Mouse (Mus musculus): ENCODE results near the gene Spout1. TPM values are rescaled to one million over a fixed set of nuclear protein-coding genes. Genes with fewer than 3 reads are reported as not detected.
"Not testable (repeated sequence)": the region's sequence is repeated elsewhere in the genome, so short reads cannot be mapped to it uniquely, and the experiment has no call there.

Gene Spout1
- polyA plus RNA-seq, 1 experiment from 2014 or later, result 21.7 TPM

- no peak for TF ChIP-seq EP300 (IDR thresholded peaks at IDR 0.05)
- no peak for TF ChIP-seq CTCF (IDR thresholded peaks at IDR 0.05)
- H3K4me1 ChIP-seq (ENCODE audit: insufficient read depth, low read depth, low read length), result peaks cover 19% of the 10 kb centered on the region; the same call in 1 of the 2 replicates
- peak overlapping the region; percentile 64; the same call in 1 of the 2 replicates for H3K9ac ChIP-seq (replicated peaks; ENCODE audit: low read depth)
- H3K9me3 ChIP-seq (ENCODE audit: low read length), result no peaks in the 10 kb centered on the region
- H3K27ac ChIP-seq (ENCODE audit: low read length), result 0 out of 2 replicates have a peak overlapping the region, but pooled peaks have one; percentile 84
- peak overlapping the region; percentile 77 for H3K4me3 ChIP-seq (ENCODE audit: low read depth, low read length)
- H3K27me3 ChIP-seq (replicated peaks; ENCODE audit: insufficient read depth, low read length), result no peaks in the 10 kb centered on the region
- 43% methylated on average over 10 of the region's 10 CpGs for WGBS
- peaks cover 6% of the 10 kb centered on the region; the same call in 1 of the 2 replicates for H3K36me3 ChIP-seq (ENCODE audit: insufficient read depth, low read length)
- ATAC-seq (no peak), DNase-seq (ENCODE audit: low spot score) (no peak)
- peak overlapping the region; percentile 90 for H3K4me2 ChIP-seq (replicated peaks; ENCODE audit: low read depth, low read length)
These were observed 43.2 kb downstream of the Spout1 start for GRCm38 (mm10) chr2:30134928-30135620.

- ATAC-seq (no peak), DNase-seq (ENCODE audit: low spot score) (no peak)
- TF ChIP-seq EP300 (IDR thresholded peaks at IDR 0.05), result no peak
- no peak for TF ChIP-seq CTCF (IDR thresholded peaks at IDR 0.05)
- H3K36me3 ChIP-seq (ENCODE audit: insufficient read depth, low read length), result peaks cover 6% of the 10 kb centered on the region; the same call in 1 of the 2 replicates
- 4% methylated on average over 6 of the region's 6 CpGs for WGBS
- peak overlapping the region; percentile 90 for H3K4me2 ChIP-seq (replicated peaks; ENCODE audit: low read depth, low read length)
- H3K4me3 ChIP-seq (ENCODE audit: low read depth, low read length), result peak overlapping the region; percentile 77
- peaks cover 19% of the 10 kb centered on the region; the same call in 1 of the 2 replicates for H3K4me1 ChIP-seq (ENCODE audit: insufficient read depth, low read depth, low read length)
- H3K27me3 ChIP-seq (replicated peaks; ENCODE audit: insufficient read depth, low read length), result no peaks in the 10 kb centered on the region
- peak overlapping the region; percentile 84 for H3K27ac ChIP-seq (ENCODE audit: low read length)
- no peaks in the 10 kb centered on the region for H3K9me3 ChIP-seq (ENCODE audit: low read length)
- H3K9ac ChIP-seq (replicated peaks; ENCODE audit: low read depth), result peak overlapping the region; percentile 64
These were observed 43.9 kb downstream of the Spout1 start for GRCm38 (mm10) chr2:30134378-30134711.

GRCm38 (mm10) chr2:30133613-30134377, 44.5 kb downstream of the Spout1 start, which contains the start of gene Tbc1d13:
Gene Tbc1d13, plus strand, starts transcription at chr2:30133746.
- peak within 1 kb of the TSS; percentile 90 for H3K4me2 ChIP-seq (replicated peaks; ENCODE audit: low read depth, low read length)
- H3K27me3 ChIP-seq (replicated peaks; ENCODE audit: insufficient read depth, low read length), result no peaks in the 10 kb centered on the region
- H3K4me1 ChIP-seq (ENCODE audit: insufficient read depth, low read depth, low read length), result peaks cover 19% of the 10 kb centered on the region; the same call in 1 of the 2 replicates
- TF ChIP-seq EP300 (IDR thresholded peaks at IDR 0.05) (no peak), CTCF (IDR thresholded peaks at IDR 0.05) (no peak)
- H3K4me3 ChIP-seq (ENCODE audit: low read depth, low read length), result peak within 1 kb of the TSS; percentile 77
- peak; percentile 98 for DNase-seq (ENCODE audit: low spot score)
- peak; percentile 96 for ATAC-seq
- WGBS, result under 1% methylated on average over 39 of the region's 46 CpGs
- peak within 1 kb of the TSS; percentile 64 for H3K9ac ChIP-seq (replicated peaks; ENCODE audit: low read depth)
- H3K36me3 ChIP-seq (ENCODE audit: insufficient read depth, low read length), result peaks cover 6% of the 10 kb centered on the region; the same call in 1 of the 2 replicates
- H3K27ac ChIP-seq (ENCODE audit: low read length), result peak within 1 kb of the TSS; percentile 84
- no peaks in the 10 kb centered on the region for H3K9me3 ChIP-seq (ENCODE audit: low read length)

- Histone ChIP-seq H3K4me3 (ENCODE audit: low read depth, low read length) (peak overlapping the region; percentile 77), H3K27ac (ENCODE audit: low read length) (peak overlapping the region; percentile 84), H3K9ac (replicated peaks; ENCODE audit: low read depth) (0 out of 2 replicates have a peak overlapping the region, but pooled peaks have one; percentile 27), H3K4me1 (ENCODE audit: insufficient read depth, low read depth, low read length) (peaks cover 19% of the 10 kb centered on the region; the same call in 1 of the 2 replicates), H3K36me3 (ENCODE audit: insufficient read depth, low read length) (peaks cover 6% of the 10 kb centered on the region; the same call in 1 of the 2 replicates), H3K27me3 (replicated peaks; ENCODE audit: insufficient read depth, low read length) (no peaks in the 10 kb centered on the region), H3K9me3 (ENCODE audit: low read length) (no peaks in the 10 kb centered on the region), H3K4me2 (replicated peaks; ENCODE audit: low read depth, low read length) (peak overlapping the region; percentile 90)
- ATAC-seq (peak; percentile 55), DNase-seq (ENCODE audit: low spot score) (peak; percentile 92)
- WGBS, result 12% methylated on average over 16 of the region's 16 CpGs
- TF ChIP-seq EP300 (IDR thresholded peaks at IDR 0.05), result no peak
- TF ChIP-seq CTCF (IDR thresholded peaks at IDR 0.05), result no peak
These were observed 45.3 kb downstream of the Spout1 start for GRCm38 (mm10) chr2:30132801-30133612.

- DNase-seq (ENCODE audit: low spot score); H3K27ac ChIP-seq (ENCODE audit: low read length); H3K9me3 ChIP-seq (ENCODE audit: low read length); H3K9ac ChIP-seq (replicated peaks; ENCODE audit: low read depth); ATAC-seq; H3K27me3 ChIP-seq (replicated peaks; ENCODE audit: insufficient read depth, low read length); H3K4me3 ChIP-seq (ENCODE audit: low read depth, low read length); H3K36me3 ChIP-seq (ENCODE audit: insufficient read depth, low read length); H3K4me2 ChIP-seq (replicated peaks; ENCODE audit: low read depth, low read length): not testable (repeated sequence)
- WGBS, result 52% methylated on average over 5 of the region's 5 CpGs
- TF ChIP-seq CTCF (IDR thresholded peaks at IDR 0.05), result peak; percentile 23; the same call in 1 of the 2 replicates
- H3K4me1 ChIP-seq (ENCODE audit: insufficient read depth, low read depth, low read length), result peaks cover 19% of the 10 kb centered on the region; the same call in 1 of the 2 replicates
These were observed 47.0 kb downstream of the Spout1 start for GRCm38 (mm10) chr2:30131240-30131639.

Data from lung, postnatal 0 days (tissue).